Mouse (Mus musculus) kidney, embryonic 16.5 days (tissue): ENCODE measurements around the gene Carns1. TPM values are rescaled to one million over a fixed set of nuclear protein-coding genes. Genes with fewer than 3 reads are reported as not detected.

Source experiments
- ATAC-seq: fragments of 200-750 bp; cut with Nextera tagmentation; 2 replicates; pipeline ENCODE4 v1.8.0; 2017; ENCODE audit warnings: moderate TSS enrichment; ENCODE audit not compliant: low FRiP score, low TSS enrichment
- H3K27ac ChIP-seq: fragments of 300-500 bp; sonication (generic); 2 replicates; pipeline ENCODE4 v1.5.1; 2014; ENCODE audit warnings: low read length
- H3K27me3 ChIP-seq: fragments of 300-500 bp; sonication (generic); 2 replicates; pipeline ENCODE4 v1.6.1; 2014; ENCODE audit warnings: low read length, control low read depth, mixed read lengths; ENCODE audit not compliant: insufficient read depth
- H3K36me3 ChIP-seq: fragments of 300-500 bp; sonication (generic); 2 replicates; pipeline ENCODE4 v1.6.1; 2014; ENCODE audit warnings: low read length, control low read depth, mixed read lengths; ENCODE audit not compliant: insufficient read depth
- H3K4me1 ChIP-seq: fragments of 300-500 bp; sonication (generic); 2 replicates; pipeline ENCODE4 v1.6.1; 2014; ENCODE audit warnings: low read length, control low read depth, mixed read lengths; ENCODE audit not compliant: insufficient read depth
- H3K4me2 ChIP-seq: fragments of 300-500 bp; sonication (generic); replicated peaks from 2 replicates; pipeline ENCODE4 v1.6.1; 2014; ENCODE audit warnings: low read depth, low read length
- H3K4me3 ChIP-seq: fragments of 300-500 bp; sonication (generic); 2 replicates; pipeline ENCODE4 v1.5.1; 2014; ENCODE audit warnings: mild to moderate bottlenecking, low read length
- H3K9ac ChIP-seq: fragments of 300-500 bp; sonication (generic); replicated peaks from 2 replicates; pipeline ENCODE4 v1.6.1; 2014; ENCODE audit warnings: low read length
- H3K9me3 ChIP-seq: fragments of 300-500 bp; sonication (generic); 2 replicates; pipeline ENCODE4 v1.6.1; 2016; ENCODE audit warnings: low read length, control low read depth
- WGBS: fragments of 180-500 bp; shearing (Covaris S2); extraction: QIAGEN DNeasy Blood & Tissue Kit; methylation state at CpG from one replicate; pipeline ENCODE4 v1.1.7; 2014; 5-methylcytosine and 5-hydroxymethylcytosine counted together
- polyA plus RNA-seq: library from polyadenylated mRNA; unstranded; fragments of >200 nt; fragmentation: Nextera tagmentation; extraction: Ambion mirVana; gene quantifications from 2 replicates; pipeline ENCODE4 v1.2.1, GENCODE M21; 2015

Carns1 gene
- polyA plus RNA-seq, 1 experiment from 2014 or later = 2.9 TPM

DNA sequence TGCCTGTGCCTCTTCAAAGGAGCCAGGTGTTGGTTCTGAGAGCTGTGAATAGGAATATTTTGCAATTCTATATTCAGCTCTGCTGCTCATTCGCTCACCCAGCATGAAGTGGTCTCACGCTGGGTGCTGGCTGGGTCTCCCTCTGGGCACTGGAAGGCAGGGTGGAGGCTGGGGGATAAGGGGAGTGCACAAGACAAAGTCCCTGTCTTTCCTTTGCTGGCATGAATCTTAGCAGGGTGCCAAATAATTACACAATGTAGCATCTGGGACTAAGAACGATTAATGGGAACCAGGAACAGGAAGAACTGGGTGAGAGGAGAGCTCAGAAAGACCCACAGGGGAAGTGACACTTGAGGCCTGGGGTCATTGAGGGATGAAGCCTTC lies 28.3 kb downstream of the Carns1 start:
- Histone ChIP-seq H3K4me1 (peaks cover 28% of the 10 kb centered on the region), H3K9ac (no peak overlapping the region), H3K36me3 (peaks cover 8% of the 10 kb centered on the region), H3K27ac (no peak overlapping the region), H3K9me3 (no peaks in the 10 kb centered on the region), H3K4me2 (no peak overlapping the region), H3K4me3 (no peak overlapping the region), H3K27me3 (no peaks in the 10 kb centered on the region)
- no peak for ATAC-seq
- WGBS = 69% methylated on average over 3 of the region's 3 CpGs

DNA sequence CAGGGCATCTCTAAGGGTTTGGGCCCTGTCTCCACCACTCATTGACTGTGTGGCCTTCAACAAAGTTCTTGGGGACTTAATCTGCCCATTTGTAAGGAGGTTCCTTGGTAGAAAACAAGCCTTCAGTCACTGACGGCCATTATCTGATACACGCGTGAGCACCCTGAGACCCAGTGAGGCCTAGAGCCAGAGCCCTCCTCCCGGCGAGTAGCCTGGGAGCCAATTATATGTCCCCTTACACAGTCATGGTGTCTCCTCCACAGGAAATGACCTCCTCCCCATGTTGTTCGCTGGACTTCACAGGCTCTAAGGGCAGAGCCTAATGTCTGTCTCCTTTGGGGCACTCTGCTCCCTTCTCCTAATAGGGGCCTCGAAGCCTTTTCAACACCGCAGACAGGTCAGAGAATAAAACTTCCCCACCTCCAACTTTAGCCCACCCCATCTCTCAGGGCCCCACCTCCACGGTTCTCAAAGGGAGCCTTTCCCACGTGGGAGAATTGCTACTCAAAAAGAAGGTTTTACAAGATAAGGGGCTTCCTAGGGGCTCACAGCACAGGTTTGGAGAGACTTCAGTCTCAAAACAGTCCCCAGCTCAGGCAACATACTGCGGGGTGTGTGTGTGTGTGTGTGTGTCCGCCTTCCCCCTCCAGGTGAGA lies 28.8 kb downstream of the Carns1 start:
- WGBS = 65% methylated on average over 12 of the region's 12 CpGs
- no peak overlapping the region for H3K4me2 ChIP-seq
- H3K9ac ChIP-seq = no peak overlapping the region
- H3K36me3 ChIP-seq = peaks cover 8% of the 10 kb centered on the region
- H3K27me3 ChIP-seq = no peaks in the 10 kb centered on the region
- H3K27ac ChIP-seq = no peak overlapping the region
- no peak for ATAC-seq
- H3K9me3 ChIP-seq = no peaks in the 10 kb centered on the region
- peaks cover 28% of the 10 kb centered on the region for H3K4me1 ChIP-seq
- H3K4me3 ChIP-seq = no peak overlapping the region

DNA sequence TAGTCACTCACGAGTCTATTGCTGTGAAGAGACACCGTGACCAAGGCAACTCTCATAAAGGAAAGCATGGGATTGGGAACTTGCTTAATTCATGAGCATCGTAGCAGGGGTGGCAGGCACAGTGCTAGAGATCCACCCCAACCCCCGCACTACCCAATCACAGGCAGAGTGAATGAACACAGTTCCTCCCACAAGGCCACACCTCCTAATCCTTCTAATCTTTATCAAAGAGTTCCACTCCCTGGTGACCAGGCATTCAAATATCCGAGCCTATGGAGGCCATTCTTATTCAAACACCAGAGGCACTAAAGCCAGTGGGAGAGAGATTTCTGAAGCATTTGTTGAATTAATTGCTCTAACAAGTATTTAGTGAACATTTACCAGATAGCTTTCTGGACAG lies 29.3 kb downstream of the Carns1 start:
- no peak overlapping the region for H3K9ac ChIP-seq
- no peaks in the 10 kb centered on the region for H3K9me3 ChIP-seq
- 95% methylated on average over 5 of the region's 5 CpGs for WGBS
- peaks cover 28% of the 10 kb centered on the region for H3K4me1 ChIP-seq
- H3K27me3 ChIP-seq = no peaks in the 10 kb centered on the region
- no peak for ATAC-seq
- no peak overlapping the region for H3K4me3 ChIP-seq
- no peak overlapping the region for H3K4me2 ChIP-seq
- no peak overlapping the region for H3K27ac ChIP-seq
- H3K36me3 ChIP-seq = peaks cover 4% of the 10 kb centered on the region; the same call in 1 of the 2 replicates

DNA sequence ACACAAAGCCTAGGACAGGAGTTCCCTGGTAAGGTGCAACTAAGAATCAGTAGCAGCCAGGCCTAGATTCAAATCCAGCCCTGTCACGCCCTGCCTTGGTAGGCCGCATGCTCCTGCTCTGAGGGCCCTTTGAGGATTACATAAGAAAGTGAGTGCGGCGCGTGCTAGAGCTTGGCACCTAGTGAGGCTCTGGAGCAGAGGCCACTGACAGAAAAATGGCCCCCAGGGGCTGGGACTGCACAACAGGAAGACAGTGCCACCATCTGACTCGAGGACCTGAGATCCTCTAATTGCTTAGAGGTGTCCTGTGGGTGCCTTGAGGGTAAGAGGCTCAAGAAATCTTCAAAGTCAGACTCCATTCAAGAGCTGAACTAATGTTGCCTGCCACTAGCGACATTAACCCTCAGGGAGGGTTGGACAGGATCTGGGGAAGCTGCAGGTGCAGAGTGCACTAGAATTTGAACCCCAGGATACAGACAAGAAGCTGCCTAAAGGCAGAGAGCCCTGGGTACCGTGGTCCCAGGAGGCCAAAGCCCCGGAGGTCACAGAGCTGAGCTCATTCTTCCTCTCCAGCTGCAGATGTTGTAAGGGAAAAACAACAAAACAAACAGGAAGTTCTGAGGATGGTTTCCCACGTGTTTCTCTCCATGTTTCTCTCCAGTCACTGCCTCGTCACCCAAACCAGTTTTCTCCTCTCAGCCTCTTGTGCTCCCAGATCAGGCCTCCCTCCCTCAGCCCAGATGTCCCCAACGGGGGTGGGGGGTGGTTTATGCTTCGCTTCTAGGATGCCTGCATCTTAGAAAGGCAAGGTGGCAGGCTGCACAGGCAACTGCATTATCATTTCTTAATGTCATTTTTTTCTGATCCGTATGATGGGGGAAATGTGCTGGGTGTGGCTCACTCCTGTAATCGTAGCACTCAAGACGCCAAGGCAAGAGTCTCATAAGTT lies 30.5 kb downstream of the Carns1 start:
- Histone ChIP-seq H3K4me1 (peaks cover 19% of the 10 kb centered on the region), H3K27ac (no peak overlapping the region), H3K27me3 (no peaks in the 10 kb centered on the region), H3K9me3 (no peaks in the 10 kb centered on the region), H3K4me2 (no peak overlapping the region), H3K4me3 (no peak overlapping the region), H3K36me3 (no peaks in the 10 kb centered on the region), H3K9ac (no peak overlapping the region)
- 74% methylated on average over 16 of the region's 16 CpGs for WGBS
- no peak for ATAC-seq

DNA sequence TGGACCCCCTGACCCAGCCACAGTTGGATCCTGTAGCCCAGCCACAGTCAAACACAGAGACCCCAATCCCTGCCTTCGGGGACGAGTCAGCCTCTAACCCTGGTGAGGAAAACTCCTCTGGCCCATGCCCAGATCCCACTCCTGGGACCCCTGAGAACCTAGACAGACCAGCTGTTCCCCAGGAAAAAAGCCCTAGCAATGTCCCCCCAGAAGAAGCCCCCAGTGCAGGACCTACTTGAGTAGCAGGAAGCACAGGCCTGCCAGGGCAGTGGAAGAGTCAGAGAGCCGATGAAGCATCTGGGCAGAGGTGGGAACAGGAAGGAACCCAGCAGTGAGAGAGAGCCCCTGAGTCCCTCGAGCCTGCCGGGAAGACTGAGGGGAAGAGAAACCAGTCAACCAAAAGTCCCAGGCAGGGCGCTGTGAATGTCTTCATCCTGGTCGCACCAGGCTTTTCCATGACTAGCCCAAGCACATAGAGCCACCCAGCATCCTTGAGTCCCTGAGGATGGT lies 31.5 kb downstream of the Carns1 start, which contains the start of gene Cabp4:
Gene Cabp4 (minus strand): TSS at position 275 of the 510 bp plus-strand sequence.
- H3K36me3 ChIP-seq = no peaks in the 10 kb centered on the region
- H3K27ac ChIP-seq = no peak within 1 kb of the TSS
- H3K4me1 ChIP-seq = peaks cover 9% of the 10 kb centered on the region
- H3K4me2 ChIP-seq = no peak within 1 kb of the TSS
- H3K27me3 ChIP-seq = no peaks in the 10 kb centered on the region
- no peak within 1 kb of the TSS for H3K9ac ChIP-seq
- WGBS = 77% methylated on average over 7 of the region's 7 CpGs
- no peak for ATAC-seq
- H3K9me3 ChIP-seq = no peaks in the 10 kb centered on the region
- no peak within 1 kb of the TSS for H3K4me3 ChIP-seq

DNA sequence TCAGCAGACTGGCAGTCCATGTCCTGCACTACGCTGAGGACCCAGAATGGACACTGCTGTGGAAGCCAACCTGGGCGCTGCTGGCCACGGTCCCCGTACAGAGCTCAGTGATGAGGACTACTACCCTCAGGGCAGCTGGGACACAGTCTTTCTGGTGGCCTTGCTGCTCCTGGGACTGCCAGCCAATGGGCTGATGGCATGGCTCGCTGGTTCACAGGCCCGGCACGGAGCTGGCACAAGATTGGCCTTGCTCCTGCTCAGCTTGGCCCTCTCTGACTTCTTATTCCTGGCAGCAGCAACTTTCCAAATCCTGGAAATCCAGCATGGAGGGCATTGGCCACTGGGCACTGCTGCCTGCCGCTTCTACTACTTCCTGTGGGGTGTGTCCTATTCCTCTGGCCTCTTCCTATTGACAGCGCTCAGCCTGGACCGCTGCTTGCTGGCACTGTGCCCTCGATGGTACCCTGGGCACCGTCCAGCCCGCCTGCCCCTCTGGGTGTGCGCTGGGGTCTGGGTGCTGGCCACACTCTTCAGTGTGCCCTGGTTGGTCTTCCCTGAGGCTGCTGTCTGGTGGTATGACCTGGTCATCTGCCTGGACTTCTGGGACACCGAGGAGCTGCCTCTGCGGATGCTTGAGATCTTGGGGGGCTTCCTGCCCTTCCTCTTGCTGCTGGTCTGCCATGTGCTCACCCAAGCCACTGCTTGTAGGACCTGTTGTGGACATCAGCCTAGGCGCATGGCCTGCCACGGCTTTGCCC lies 32.7 kb downstream of the Carns1 start:
- H3K4me2 ChIP-seq = no peak overlapping the region
- H3K4me1 ChIP-seq = 0 out of 2 replicates have a peak, but pooled peaks cover 3% of the 10 kb centered on the region
- no peaks in the 10 kb centered on the region for H3K36me3 ChIP-seq
- H3K9me3 ChIP-seq = no peaks in the 10 kb centered on the region
- H3K27me3 ChIP-seq = no peaks in the 10 kb centered on the region
- 89% methylated on average over 18 of the region's 18 CpGs for WGBS
- no peak for ATAC-seq
- no peak overlapping the region for H3K9ac ChIP-seq
- no peak overlapping the region for H3K27ac ChIP-seq
- H3K4me3 ChIP-seq = no peak overlapping the region

DNA sequence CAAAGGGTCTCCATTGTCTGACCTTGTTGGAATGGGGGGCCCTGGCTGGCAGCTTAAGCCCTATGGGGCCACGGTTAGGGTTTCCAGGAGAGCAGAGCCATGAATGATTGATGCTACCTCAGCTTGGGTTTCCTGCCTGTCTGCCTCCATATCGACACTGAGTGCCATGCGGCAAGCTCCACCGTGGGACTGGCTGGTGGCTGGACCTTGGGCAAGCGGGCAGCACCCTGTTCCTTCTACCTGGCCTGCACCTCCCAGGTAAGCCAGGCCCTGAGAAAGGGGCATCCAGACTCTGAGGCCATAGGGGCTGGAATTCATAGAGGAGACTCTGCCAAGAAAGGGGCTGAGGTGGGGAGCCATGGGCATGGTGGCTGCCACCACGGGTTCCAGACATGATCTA lies 35.1 kb downstream of the Carns1 start:
- H3K27ac ChIP-seq = no peak overlapping the region
- H3K9me3 ChIP-seq = no peaks in the 10 kb centered on the region
- ATAC-seq = no peak
- no peak overlapping the region for H3K9ac ChIP-seq
- WGBS = 64% methylated on average over 6 of the region's 6 CpGs
- H3K4me2 ChIP-seq = no peak overlapping the region
- H3K4me3 ChIP-seq = no peak overlapping the region
- H3K36me3 ChIP-seq = no peaks in the 10 kb centered on the region
- H3K27me3 ChIP-seq = no peaks in the 10 kb centered on the region
- H3K4me1 ChIP-seq = 0 out of 2 replicates have a peak, but pooled peaks cover 3% of the 10 kb centered on the region

DNA sequence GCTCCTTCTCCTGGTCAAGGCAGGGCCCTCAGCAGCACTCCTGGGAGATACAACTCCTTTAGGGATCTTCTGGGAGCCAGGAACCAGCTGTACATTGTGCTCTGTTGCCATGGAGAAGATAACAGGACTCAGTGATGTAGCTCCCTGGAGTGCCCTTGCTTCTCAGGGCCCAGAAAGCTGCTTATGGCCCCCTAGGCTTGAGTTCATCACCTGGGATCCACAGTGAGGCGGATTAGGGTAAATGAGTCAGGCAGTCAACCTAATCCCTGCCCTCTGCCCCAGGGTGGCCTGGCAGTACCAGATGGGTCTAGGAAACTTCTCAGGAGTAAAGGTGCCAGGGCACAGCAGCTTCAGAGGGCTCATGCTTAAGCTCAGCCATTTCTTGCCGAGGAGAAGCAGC lies 35.8 kb downstream of the Carns1 start, which contains the start of gene Gpr152:
Gene Gpr152 (plus strand): TSS at position 342 of the 400 bp plus-strand sequence.
- H3K4me1 ChIP-seq = 0 out of 2 replicates have a peak, but pooled peaks cover 3% of the 10 kb centered on the region
- H3K27ac ChIP-seq = no peak within 1 kb of the TSS
- no peaks in the 10 kb centered on the region for H3K27me3 ChIP-seq
- H3K9ac ChIP-seq = no peak within 1 kb of the TSS
- H3K9me3 ChIP-seq = no peaks in the 10 kb centered on the region
- H3K36me3 ChIP-seq = no peaks in the 10 kb centered on the region
- ATAC-seq = no peak
- H3K4me2 ChIP-seq = no peak within 1 kb of the TSS
- 86% methylated on average over 2 of the region's 2 CpGs for WGBS
- H3K4me3 ChIP-seq = no peak within 1 kb of the TSS

DNA sequence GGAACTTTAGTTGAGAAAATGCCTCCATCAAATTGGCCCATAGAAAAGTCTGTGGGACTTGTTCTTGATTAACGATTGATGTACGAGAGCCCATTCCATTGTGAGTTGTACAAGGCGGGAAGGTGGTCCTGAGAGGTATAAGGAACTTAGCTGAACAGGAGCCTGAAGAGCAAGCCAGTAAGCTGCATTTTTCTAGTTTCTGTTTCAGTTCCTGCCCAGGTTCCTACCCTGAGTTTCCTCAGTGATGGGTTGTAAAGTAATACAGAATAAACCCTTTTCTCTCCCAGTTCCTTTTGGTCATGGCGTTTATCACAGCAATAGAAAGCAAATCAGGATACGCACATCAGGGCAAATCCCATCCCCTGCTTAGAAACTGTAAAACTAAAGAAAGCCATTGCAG lies 37.4 kb downstream of the Carns1 start:
- H3K27me3 ChIP-seq = no peaks in the 10 kb centered on the region
- no peak overlapping the region for H3K27ac ChIP-seq
- no peaks in the 10 kb centered on the region for H3K36me3 ChIP-seq
- 0 out of 2 replicates have a peak, but pooled peaks cover 3% of the 10 kb centered on the region for H3K4me1 ChIP-seq
- no peaks in the 10 kb centered on the region for H3K9me3 ChIP-seq
- H3K9ac ChIP-seq = no peak overlapping the region
- whole genome bisulfite sequencing = 78% methylated on average over 5 of the region's 5 CpGs
- ATAC-seq = no peak
- no peak overlapping the region for H3K4me2 ChIP-seq
- no peak overlapping the region for H3K4me3 ChIP-seq
